Mouse (Mus musculus) CH12.LX (cell line): ENCODE results near the gene Iqschfp.

Experiments used
- BHLHE40 ChIP-seq: IDR thresholded peaks from 2 replicates; pipeline ENCODE4 v1.6.1; 2011; ENCODE audit warnings: mild to moderate bottlenecking, low read depth, low read length, improper control_type of control experiment
- CTCF ChIP-seq, 2 experiments: IDR thresholded peaks in 1 of 2; conservative IDR thresholded peaks in 1 of 2; 2 replicates each; pipeline ENCODE4 v1.5.1; 2011 to 2012; ENCODE audit warnings: low read depth in 2 of 2, low read length in 2 of 2, improper control_type of control experiment in 1 of 2, inconsistent platforms in 1 of 2, mild to moderate bottlenecking in 1 of 2, moderate library complexity in 1 of 2
- MAX ChIP-seq: IDR thresholded peaks from 2 replicates; pipeline ENCODE4 v1.6.1; 2011; ENCODE audit warnings: low read length, improper control_type of control experiment
- POLR2A ChIP-seq: IDR thresholded peaks from 2 replicates; pipeline ENCODE4 v1.6.1; 2011; ENCODE audit warnings: low read depth, mild to moderate bottlenecking, improper control_type of control experiment, low read length
- USF1 ChIP-seq: IDR thresholded peaks from 2 replicates; pipeline ENCODE4 v1.6.1; 2014; ENCODE audit warnings: low read depth, mild to moderate bottlenecking, inconsistent platforms, low read length, improper control_type of control experiment
- ZNF384 ChIP-seq: IDR thresholded peaks from 2 replicates; pipeline ENCODE4 v1.6.1; 2012; ENCODE audit warnings: low read depth, low read length, improper control_type of control experiment, inconsistent platforms

DNA sequence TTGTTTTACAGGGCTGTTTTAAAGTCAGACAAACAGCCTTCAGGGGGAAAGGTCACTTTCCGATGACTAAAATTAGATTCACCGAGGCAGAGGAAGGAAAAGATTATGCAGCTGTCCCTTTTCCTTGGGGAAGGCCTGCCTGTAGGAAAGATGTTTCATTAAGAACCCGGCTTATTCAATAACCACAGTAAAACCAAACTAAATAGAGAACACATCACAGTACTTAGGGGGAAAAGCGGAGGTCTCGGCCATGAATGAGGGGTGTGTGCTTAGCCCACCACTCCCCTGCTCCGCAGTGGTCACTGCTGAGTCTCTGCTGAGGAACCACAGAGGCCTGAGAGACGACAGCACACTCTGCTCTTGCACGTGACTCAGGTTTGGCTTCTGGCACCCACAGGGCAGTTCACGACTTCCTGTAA is 694.6 kb downstream of the Iqschfp start:
- TF ChIP-seq CTCF (conservative IDR thresholded peaks at IDR 0.05 in 1 of 2, IDR thresholded peaks at IDR 0.05 in 1 of 2; ENCODE audit: low read depth in 2 of 2, low read length in 2 of 2): no peak
- no peak for TF ChIP-seq POLR2A
- TF ChIP-seq MAX: no peak
- TF ChIP-seq ZNF384: no peak
- no peak for TF ChIP-seq USF1
- TF ChIP-seq BHLHE40: no peak
